Mouse (Mus musculus) liver, embryonic 18 days (tissue): ENCODE data around the gene 4931408C20Rik. TPM values are rescaled to one million over a fixed set of nuclear protein-coding genes. Genes with fewer than 3 reads are reported as not detected.

Source experiments
- polyA plus RNA-seq: library from polyadenylated mRNA; depleted of rRNA; stranded (reverse); fragments of >200 nt; gene quantifications from 2 replicates; pipeline ENCODE4 v1.2.3, GENCODE M21; 2012; rRNA removed

4931408C20Rik gene
- not detected in 2 replicates for polyA plus RNA-seq

DNA sequence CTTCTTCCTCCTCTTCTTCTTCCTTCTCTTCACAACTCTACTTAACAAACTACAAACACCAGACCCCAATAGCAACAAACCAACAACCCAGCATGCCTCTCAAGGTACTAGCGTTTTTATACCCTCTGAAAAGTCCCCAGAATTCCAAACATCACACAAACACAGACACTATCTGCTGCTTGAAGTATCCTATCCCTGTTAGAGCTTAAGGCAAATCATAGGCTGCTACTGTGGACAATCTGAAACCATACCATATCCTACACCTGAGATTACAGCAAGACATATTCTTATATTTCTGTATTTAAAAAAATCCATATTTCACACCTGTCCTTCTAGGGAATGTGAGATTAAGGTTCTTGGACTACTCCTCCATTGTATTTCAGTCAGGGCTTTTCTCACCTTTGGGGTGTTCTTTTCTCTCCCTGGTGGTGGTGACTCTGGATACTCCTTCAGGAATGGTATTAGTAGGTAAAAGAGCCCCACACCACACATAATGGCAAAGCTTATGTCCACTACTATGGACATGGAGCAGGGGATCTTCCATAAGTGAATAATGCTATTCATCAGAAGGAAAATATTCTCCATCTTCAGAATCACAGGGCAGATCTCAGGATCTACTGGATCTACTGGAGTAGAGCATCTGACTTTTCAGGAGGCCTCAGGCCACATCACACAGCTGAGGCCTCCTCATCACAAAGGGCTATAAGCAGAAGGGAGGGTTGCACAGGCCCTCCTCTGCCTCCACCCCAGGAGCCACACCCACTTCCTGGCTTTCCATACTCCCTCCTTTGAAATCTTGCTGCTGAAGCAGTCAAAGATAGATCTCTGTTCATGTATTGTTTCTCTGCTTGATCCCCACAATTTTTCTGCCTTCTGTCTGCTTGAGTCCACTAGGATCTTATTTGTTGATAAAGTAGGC is at the start of gene 4931408C20Rik:
Gene 4931408C20Rik (minus strand): TSS at position 619 of the 919 bp plus-strand sequence.

